Mouse (Mus musculus): ENCODE data around the gene Tgfbrap1. TPM values are rescaled to one million over a fixed set of nuclear protein-coding genes. Genes with fewer than 3 reads are reported as not detected.

Gene Tgfbrap1
- 44.5 and 51.2 TPM in 2 replicates for total RNA-seq (2014; fragmentation: Nextera tagmentation)
- 18.1 and 19.7 TPM in 2 replicates for total RNA-seq (2017)
- 13.0 and 13.2 TPM in 2 replicates for polyA plus RNA-seq (2012)

DNA sequence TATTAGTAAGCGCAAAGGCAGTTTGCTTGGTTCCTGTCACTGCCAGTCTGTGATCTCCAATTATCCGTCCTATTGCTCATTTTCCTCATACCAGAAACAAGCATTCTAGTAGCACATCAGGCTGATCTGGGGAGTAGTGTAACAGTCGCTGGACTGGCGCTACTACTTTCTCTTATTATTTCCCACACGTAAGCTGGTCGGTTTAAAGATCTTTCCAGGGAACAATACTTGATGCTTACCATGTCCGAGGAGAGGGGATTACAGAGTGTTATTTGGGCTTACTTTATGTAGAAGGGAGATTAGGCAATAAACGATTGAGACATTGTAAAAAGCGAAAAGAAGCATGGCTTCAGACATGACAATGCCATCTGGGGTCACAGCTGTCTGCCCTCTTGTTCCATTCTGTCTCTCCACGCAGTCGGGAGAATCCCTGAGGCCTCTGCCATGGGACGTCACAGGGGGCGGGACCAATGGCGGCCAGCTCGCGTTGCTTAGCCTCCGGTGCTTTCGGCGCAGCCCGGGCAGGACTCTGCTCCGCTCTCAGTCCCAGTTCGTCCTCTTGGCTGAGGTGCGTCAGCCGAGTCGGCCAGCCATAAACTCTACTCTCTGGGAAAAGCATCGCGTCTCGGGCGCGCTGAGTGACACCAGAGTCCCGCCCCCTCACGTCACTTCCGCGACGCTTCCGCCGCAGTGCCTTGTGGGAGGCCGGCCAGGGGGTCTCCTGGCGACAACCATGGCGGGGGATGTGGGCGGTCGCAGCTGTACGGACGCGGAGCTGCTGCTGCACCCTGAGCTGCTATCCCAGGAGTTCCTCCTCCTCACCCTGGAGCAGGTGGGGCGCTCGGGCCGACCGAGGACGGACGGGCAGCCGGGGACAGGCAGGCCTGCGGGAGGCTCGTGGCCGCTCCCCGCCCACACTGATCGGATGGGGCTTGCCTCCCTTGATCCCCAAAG, at the start of gene Tgfbrap1, which contains the start of gene AI597479:
TSS of gene Tgfbrap1 (minus strand) at position 607 of the 954 bp plus-strand sequence.
TSS of gene AI597479 (plus strand) at position 680 of the 954 bp plus-strand sequence.
- 0 out of 2 replicates have a peak, but pooled peaks have one; percentile 59 for TF ChIP-seq POLR2AphosphoS5 (IDR thresholded peaks at IDR 0.05; ENCODE audit: insufficient replicate concordance, low read depth, low read length)
- no peak for TF ChIP-seq GATA2 (IDR thresholded peaks at IDR 0.05; ENCODE audit: borderline replicate concordance, low read depth, low read length)
- Histone ChIP-seq H3K4me3 (ENCODE audit: low read depth, low read length) (peak within 1 kb of the TSS; percentile 96), H3K4me1 (ENCODE audit: insufficient read depth, low read depth, low read length) (peaks cover 24% of the 10 kb centered on the region), H3K9me3 (replicated peaks) (no peaks in the 10 kb centered on the region), H3K36me3 (replicated peaks) (peaks cover 38% of the 10 kb centered on the region), H3K27me3 (ENCODE audit: insufficient read depth, low read length) (no peaks in the 10 kb centered on the region)
- DNase-seq (ENCODE audit: low spot score), result peak; percentile 92
- peak; percentile 90 for ATAC-seq (ENCODE audit: extremely low read depth, insufficient number of reproducible peaks, low FRiP score, poor library complexity, severe bottlenecking)

DNA sequence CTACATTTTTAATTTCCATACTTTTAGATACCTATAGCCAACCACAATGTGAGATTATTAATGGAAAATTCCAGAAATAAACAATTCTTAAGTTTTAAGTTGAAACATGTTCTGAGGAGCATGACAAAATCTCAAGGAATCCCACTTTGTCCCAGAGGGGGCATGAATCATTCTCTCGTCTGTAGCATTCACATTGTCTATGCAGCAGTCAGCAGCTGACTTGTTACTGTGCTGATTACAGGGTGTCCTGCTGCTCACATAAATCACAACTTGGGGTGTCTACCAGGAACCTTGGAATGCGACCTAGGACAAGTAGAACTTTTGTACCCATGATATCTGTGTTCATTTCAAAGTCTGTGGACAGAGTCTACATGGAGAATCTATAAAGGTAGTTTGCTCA, 49.0 kb upstream of the Tgfbrap1 start:
- no peak for DNase-seq (ENCODE audit: low spot score)
- TF ChIP-seq GATA2 (IDR thresholded peaks at IDR 0.05; ENCODE audit: borderline replicate concordance, low read depth, low read length) (no peak), POLR2AphosphoS5 (IDR thresholded peaks at IDR 0.05; ENCODE audit: insufficient replicate concordance, low read depth, low read length) (no peak), TAL1 (conservative IDR thresholded peaks at IDR 0.05; ENCODE audit: low read depth, low read length) (no peak), CTCF (IDR thresholded peaks at IDR 0.05; ENCODE audit: low read depth, low read length) (no peak), GATA1 (IDR thresholded peaks at IDR 0.05; ENCODE audit: borderline replicate concordance, low read length) (no peak)
- Histone ChIP-seq H3K4me1 (ENCODE audit: insufficient read depth, low read depth, low read length) (peaks cover 15% of the 10 kb centered on the region), H3K9me3 (replicated peaks) (no peaks in the 10 kb centered on the region), H3K4me3 (ENCODE audit: low read depth, low read length) (no peak overlapping the region), H3K27me3 (ENCODE audit: insufficient read depth, low read length) (peaks cover 18% of the 10 kb centered on the region), H3K36me3 (replicated peaks) (no peaks in the 10 kb centered on the region)
- no peak for ATAC-seq (ENCODE audit: extremely low read depth, insufficient number of reproducible peaks, low FRiP score, poor library complexity, severe bottlenecking)

DNA sequence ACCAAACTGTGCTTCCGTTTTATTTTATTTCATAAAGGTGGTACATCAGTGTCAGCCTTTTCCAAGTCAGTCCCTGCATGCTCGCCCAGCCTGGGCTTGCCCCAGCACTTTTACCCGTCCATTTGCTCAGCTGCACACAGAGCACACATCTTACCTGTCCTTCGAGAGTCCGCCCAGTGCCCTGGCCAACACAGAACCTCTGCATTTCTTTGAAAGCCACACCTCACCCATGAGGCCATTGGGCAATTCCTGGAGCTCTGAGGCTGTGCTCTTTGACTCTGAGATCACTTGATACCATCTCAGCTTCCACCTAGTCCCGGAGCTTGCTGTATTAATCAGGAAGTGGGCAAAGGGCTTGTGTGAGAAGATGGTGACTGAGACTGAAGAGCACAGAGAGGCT, 47.0 kb upstream of the Tgfbrap1 start:
- H3K27me3 ChIP-seq (ENCODE audit: insufficient read depth, low read length), result peaks cover 12% of the 10 kb centered on the region
- no peak for DNase-seq (ENCODE audit: low spot score)
- no peak overlapping the region for H3K4me3 ChIP-seq (ENCODE audit: low read depth, low read length)
- ATAC-seq (ENCODE audit: extremely low read depth, insufficient number of reproducible peaks, low FRiP score, poor library complexity, severe bottlenecking), result no peak; the same call in 1 of the 2 replicates
- TF ChIP-seq GATA1 (IDR thresholded peaks at IDR 0.05; ENCODE audit: borderline replicate concordance, low read length) (no peak), POLR2AphosphoS5 (IDR thresholded peaks at IDR 0.05; ENCODE audit: insufficient replicate concordance, low read depth, low read length) (no peak), CTCF (IDR thresholded peaks at IDR 0.05; ENCODE audit: low read depth, low read length) (no peak), GATA2 (IDR thresholded peaks at IDR 0.05; ENCODE audit: borderline replicate concordance, low read depth, low read length) (no peak), TAL1 (conservative IDR thresholded peaks at IDR 0.05; ENCODE audit: low read depth, low read length) (no peak)
- H3K9me3 ChIP-seq (replicated peaks), result no peaks in the 10 kb centered on the region
- H3K36me3 ChIP-seq (replicated peaks), result no peaks in the 10 kb centered on the region
- H3K4me1 ChIP-seq (ENCODE audit: insufficient read depth, low read depth, low read length), result peaks cover 21% of the 10 kb centered on the region

DNA sequence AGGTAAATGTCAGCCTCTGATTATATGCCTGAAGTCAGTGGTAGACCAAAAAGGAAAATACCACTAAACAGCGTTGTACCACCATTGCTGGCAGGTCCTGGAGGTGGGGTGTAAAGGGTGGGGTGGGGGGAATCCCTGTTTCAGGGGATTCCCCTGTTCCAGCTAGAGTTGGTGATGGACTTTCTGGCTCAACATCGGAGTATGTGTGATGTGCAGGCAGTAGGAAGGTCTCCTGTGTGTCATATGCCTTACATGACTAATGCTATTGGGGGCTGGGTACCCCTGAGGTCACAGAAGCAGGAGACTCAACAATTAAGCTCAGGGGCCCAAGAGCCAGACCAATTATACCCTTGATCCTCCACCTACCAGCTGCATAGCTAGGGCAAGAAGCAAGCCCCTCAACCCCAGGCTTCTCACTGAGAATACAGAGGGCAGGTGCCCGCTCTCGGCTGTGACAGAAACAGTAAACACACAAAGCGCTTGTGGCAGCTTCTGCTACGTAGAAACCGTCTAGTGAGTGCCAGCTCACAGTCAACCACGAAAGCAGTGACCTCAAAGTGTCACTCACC, 46.0 kb upstream of the Tgfbrap1 start:
- Histone ChIP-seq H3K27me3 (ENCODE audit: insufficient read depth, low read length) (peaks cover 12% of the 10 kb centered on the region), H3K4me3 (ENCODE audit: low read depth, low read length) (no peak overlapping the region), H3K9me3 (replicated peaks) (no peaks in the 10 kb centered on the region), H3K4me1 (ENCODE audit: insufficient read depth, low read depth, low read length) (peaks cover 21% of the 10 kb centered on the region), H3K36me3 (replicated peaks) (no peaks in the 10 kb centered on the region)
- DNase-seq (ENCODE audit: low spot score) (no peak), ATAC-seq (ENCODE audit: extremely low read depth, insufficient number of reproducible peaks, low FRiP score, poor library complexity, severe bottlenecking) (no peak)
- no peak for TF ChIP-seq GATA2 (IDR thresholded peaks at IDR 0.05; ENCODE audit: borderline replicate concordance, low read depth, low read length)
- no peak for TF ChIP-seq POLR2AphosphoS5 (IDR thresholded peaks at IDR 0.05; ENCODE audit: insufficient replicate concordance, low read depth, low read length)
- no peak for TF ChIP-seq CTCF (IDR thresholded peaks at IDR 0.05; ENCODE audit: low read depth, low read length)
- TF ChIP-seq GATA1 (IDR thresholded peaks at IDR 0.05; ENCODE audit: borderline replicate concordance, low read length), result no peak
- no peak for TF ChIP-seq TAL1 (conservative IDR thresholded peaks at IDR 0.05; ENCODE audit: low read depth, low read length)

DNA sequence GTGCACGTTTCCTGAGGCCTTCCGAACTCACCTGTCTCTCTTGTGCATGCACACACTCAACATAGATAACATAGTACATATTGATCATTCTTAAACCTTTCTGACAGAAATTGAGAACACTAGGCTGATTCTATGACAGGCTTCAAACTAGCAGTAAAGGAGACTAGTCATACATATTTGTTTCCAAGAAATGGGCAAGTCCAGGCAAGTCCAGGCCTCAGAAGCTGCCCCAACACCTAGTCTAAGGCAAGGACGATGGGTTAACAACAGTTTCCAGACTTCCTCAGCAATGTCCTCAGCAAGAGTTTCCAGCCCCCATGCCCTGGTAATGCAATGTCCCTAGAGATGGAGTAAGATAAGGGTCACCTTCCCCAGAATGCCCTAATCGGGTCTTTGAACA, 45.4 kb upstream of the Tgfbrap1 start:
- H3K9me3 ChIP-seq (replicated peaks), result no peaks in the 10 kb centered on the region
- peaks cover 10% of the 10 kb centered on the region for H3K27me3 ChIP-seq (ENCODE audit: insufficient read depth, low read length)
- DNase-seq (ENCODE audit: low spot score) (no peak), ATAC-seq (ENCODE audit: extremely low read depth, insufficient number of reproducible peaks, low FRiP score, poor library complexity, severe bottlenecking) (no peak)
- no peak for TF ChIP-seq POLR2AphosphoS5 (IDR thresholded peaks at IDR 0.05; ENCODE audit: insufficient replicate concordance, low read depth, low read length)
- no peak for TF ChIP-seq GATA2 (IDR thresholded peaks at IDR 0.05; ENCODE audit: borderline replicate concordance, low read depth, low read length)
- no peak for TF ChIP-seq TAL1 (conservative IDR thresholded peaks at IDR 0.05; ENCODE audit: low read depth, low read length)
- no peak for TF ChIP-seq CTCF (IDR thresholded peaks at IDR 0.05; ENCODE audit: low read depth, low read length)
- TF ChIP-seq GATA1 (IDR thresholded peaks at IDR 0.05; ENCODE audit: borderline replicate concordance, low read length), result no peak
- peaks cover 21% of the 10 kb centered on the region for H3K4me1 ChIP-seq (ENCODE audit: insufficient read depth, low read depth, low read length)
- no peak overlapping the region for H3K4me3 ChIP-seq (ENCODE audit: low read depth, low read length)
- H3K36me3 ChIP-seq (replicated peaks), result no peaks in the 10 kb centered on the region

DNA sequence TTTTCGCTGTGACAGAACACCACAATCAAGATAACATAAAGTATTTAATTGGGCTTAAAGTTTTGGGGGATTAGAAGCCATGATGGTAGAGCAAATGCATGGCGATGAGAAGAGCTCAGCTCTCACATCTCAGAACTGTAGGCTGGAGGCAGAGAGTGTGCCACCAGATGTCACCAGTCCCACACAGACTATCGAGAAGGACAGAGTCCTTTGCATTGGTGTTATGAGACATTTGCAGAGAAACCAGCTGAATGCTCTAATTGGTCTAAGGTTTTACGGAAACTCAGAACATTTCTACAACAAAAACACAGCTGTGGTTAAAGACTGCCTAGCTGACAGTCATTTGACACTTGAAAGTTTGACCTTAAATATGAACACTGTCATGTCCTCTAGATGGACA, 44.8 kb upstream of the Tgfbrap1 start:
- TF ChIP-seq GATA2 (IDR thresholded peaks at IDR 0.05; ENCODE audit: borderline replicate concordance, low read depth, low read length) (no peak), TAL1 (conservative IDR thresholded peaks at IDR 0.05; ENCODE audit: low read depth, low read length) (no peak), CTCF (IDR thresholded peaks at IDR 0.05; ENCODE audit: low read depth, low read length) (no peak), GATA1 (IDR thresholded peaks at IDR 0.05; ENCODE audit: borderline replicate concordance, low read length) (no peak), POLR2AphosphoS5 (IDR thresholded peaks at IDR 0.05; ENCODE audit: insufficient replicate concordance, low read depth, low read length) (no peak)
- ATAC-seq (ENCODE audit: extremely low read depth, insufficient number of reproducible peaks, low FRiP score, poor library complexity, severe bottlenecking), result no peak
- Histone ChIP-seq H3K9me3 (replicated peaks) (no peaks in the 10 kb centered on the region), H3K27me3 (ENCODE audit: insufficient read depth, low read length) (peaks cover 6% of the 10 kb centered on the region), H3K4me1 (ENCODE audit: insufficient read depth, low read depth, low read length) (peaks cover 24% of the 10 kb centered on the region), H3K36me3 (replicated peaks) (no peaks in the 10 kb centered on the region), H3K4me3 (ENCODE audit: low read depth, low read length) (no peak overlapping the region)
- DNase-seq (ENCODE audit: low spot score), result no peak
